Mouse (Mus musculus) G1E (cell line): ENCODE measurements at regions not wholly inside any gene's neighbourhood (a gene's known extent, or its start where the extent isn't known, plus 50 kb on each side); places are given as distances from the start of the nearest gene placed in this dataset.

ENCODE experiments used
- ATAC-seq: 2 replicates; pipeline ENCODE4 v1.8.0; 2016; ENCODE audit warnings: mild to moderate bottlenecking; ENCODE audit not compliant: insufficient number of reproducible peaks, poor library complexity, low FRiP score, severe bottlenecking; ENCODE audit errors: extremely low read depth
- DNase-seq: peaks from one replicate; pipeline ENCODE4 v3.0.0; 2012; ENCODE audit warnings: low spot score
- H3K27me3 ChIP-seq: 2 replicates; pipeline ENCODE4 v1.6.1; 2012; ENCODE audit warnings: mild to moderate bottlenecking, low read length, inconsistent platforms; ENCODE audit not compliant: insufficient read depth
- H3K36me3 ChIP-seq: replicated peaks from 2 replicates; pipeline ENCODE3; 2012; ENCODE audit warnings: mild to moderate bottlenecking, inconsistent platforms
- H3K4me1 ChIP-seq: 2 replicates; pipeline ENCODE4 v1.6.1; 2012; ENCODE audit warnings: low read depth, low read length, inconsistent platforms, mixed read lengths; ENCODE audit not compliant: insufficient read depth
- H3K4me3 ChIP-seq: 2 replicates; pipeline ENCODE4 v1.5.1; 2012; ENCODE audit warnings: low read depth, mild to moderate bottlenecking, inconsistent platforms, low read length, moderate library complexity, mixed read lengths
- H3K9me3 ChIP-seq: replicated peaks from 2 replicates; pipeline ENCODE4 v1.6.1; 2012; ENCODE audit warnings: inconsistent platforms
- CTCF ChIP-seq: IDR thresholded peaks from 2 replicates; pipeline ENCODE4 v1.5.1; 2012; ENCODE audit warnings: low read depth, low read length, inconsistent platforms, mixed read lengths
- GATA1 ChIP-seq: IDR thresholded peaks from 2 replicates; pipeline ENCODE4 v1.6.1; 2012; ENCODE audit warnings: borderline replicate concordance, low read length, inconsistent platforms, mixed read lengths
- GATA2 ChIP-seq: IDR thresholded peaks from 2 replicates; pipeline ENCODE4 v1.6.1; 2012; ENCODE audit warnings: low read depth, low read length, inconsistent platforms, borderline replicate concordance
- POLR2AphosphoS5 ChIP-seq: IDR thresholded peaks from 2 replicates; pipeline ENCODE4 v1.6.1; 2012; ENCODE audit warnings: low read depth, low read length, inconsistent platforms; ENCODE audit not compliant: insufficient replicate concordance
- TAL1 ChIP-seq: conservative IDR thresholded peaks from 2 replicates; pipeline ENCODE4 v1.6.1; 2012; ENCODE audit warnings: low read depth, low read length, inconsistent platforms, mixed read lengths

DNA sequence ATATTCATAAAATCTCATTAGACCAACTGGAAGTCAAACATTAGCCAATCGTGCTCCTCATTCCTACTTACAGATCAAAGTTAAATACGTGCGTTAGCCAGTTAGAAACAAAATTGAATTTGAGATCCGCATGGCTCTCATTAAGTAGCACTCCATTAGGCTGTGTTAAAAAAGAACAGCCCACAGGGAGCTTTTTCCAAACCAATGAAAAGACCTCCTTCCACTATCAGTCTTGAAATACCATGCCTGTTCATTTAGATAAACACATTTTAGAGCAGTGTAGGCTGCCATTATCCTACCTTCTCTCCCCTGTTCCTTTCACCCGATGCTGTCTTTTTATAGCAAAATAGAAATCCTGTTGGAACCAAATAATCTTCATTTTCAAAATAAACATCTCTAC is 261.5 kb upstream of the Ppargc1a start:
- DNase-seq (no peak), ATAC-seq (no peak)
- Histone ChIP-seq H3K27me3 (no peaks in the 10 kb centered on the region), H3K9me3 (peaks cover 17% of the 10 kb centered on the region), H3K36me3 (no peaks in the 10 kb centered on the region), H3K4me1 (no peaks in the 10 kb centered on the region), H3K4me3 (no peak overlapping the region)
- no peak for TF ChIP-seq CTCF
- no peak for TF ChIP-seq TAL1
- TF ChIP-seq GATA2, result no peak
- TF ChIP-seq POLR2AphosphoS5, result no peak
- TF ChIP-seq GATA1, result no peak

- ATAC-seq, result no peak
- Histone ChIP-seq H3K36me3 (no peaks in the 10 kb centered on the region), H3K9me3 (peaks cover 15% of the 10 kb centered on the region), H3K27me3 (no peaks in the 10 kb centered on the region), H3K4me3 (no peak overlapping the region), H3K4me1 (no peaks in the 10 kb centered on the region)
- no peak for DNase-seq
- TF ChIP-seq TAL1 (no peak), POLR2AphosphoS5 (no peak), GATA1 (no peak), CTCF (no peak), GATA2 (no peak)
These were observed 258.7 kb upstream of the Ppargc1a start for GRCm38 (mm10) chr5:51826269-51826668.

GRCm38 (mm10) chr5:51825584-51826088 is 258.1 kb upstream of the Ppargc1a start:
- H3K36me3 ChIP-seq, result no peaks in the 10 kb centered on the region
- no peaks in the 10 kb centered on the region for H3K27me3 ChIP-seq
- TF ChIP-seq CTCF (no peak), TAL1 (no peak), GATA2 (no peak)

GRCm38 (mm10) chr5:51824731-51825130 is 257.2 kb upstream of the Ppargc1a start:
- Histone ChIP-seq H3K27me3 (no peaks in the 10 kb centered on the region), H3K4me1 (no peaks in the 10 kb centered on the region), H3K36me3 (no peaks in the 10 kb centered on the region), H3K4me3 (no peak overlapping the region), H3K9me3 (peaks cover 10% of the 10 kb centered on the region)
- ATAC-seq (no peak), DNase-seq (no peak)
- TF ChIP-seq TAL1 (no peak), POLR2AphosphoS5 (no peak), GATA1 (no peak), GATA2 (no peak), CTCF (no peak)

More at GRCm38 (mm10) chr5:51825584-51826088, 258.1 kb upstream of the Ppargc1a start:
- H3K4me3 ChIP-seq, result no peak overlapping the region
- DNase-seq (no peak), ATAC-seq (no peak)
- no peaks in the 10 kb centered on the region for H3K4me1 ChIP-seq
- peaks cover 14% of the 10 kb centered on the region for H3K9me3 ChIP-seq

DNA sequence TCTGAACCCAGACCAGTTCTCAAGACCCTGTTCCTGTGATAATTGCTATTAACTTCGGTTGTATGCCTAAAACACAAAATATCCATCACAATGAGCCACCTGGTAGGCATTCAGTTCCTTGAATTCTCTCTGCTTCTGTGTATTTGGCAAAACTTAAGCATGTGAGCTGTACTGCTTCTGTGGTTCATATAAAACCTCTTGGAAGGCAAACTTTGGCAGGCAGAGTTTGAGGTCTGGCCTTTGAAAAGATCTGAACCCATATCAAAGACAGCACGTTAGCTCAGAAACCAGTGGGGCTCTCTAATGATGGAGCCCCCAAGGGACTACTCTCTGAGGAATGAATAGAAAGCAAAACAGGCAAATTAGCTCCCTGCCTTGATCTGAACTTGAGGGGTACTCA is 256.1 kb upstream of the Ppargc1a start:
- Histone ChIP-seq H3K4me1 (no peaks in the 10 kb centered on the region), H3K9me3 (peaks cover 7% of the 10 kb centered on the region), H3K4me3 (no peak overlapping the region), H3K27me3 (no peaks in the 10 kb centered on the region), H3K36me3 (no peaks in the 10 kb centered on the region)
- TF ChIP-seq GATA1 (no peak), TAL1 (no peak), CTCF (no peak), POLR2AphosphoS5 (no peak)
- ATAC-seq, result no peak
- DNase-seq, result no peak

GRCm38 (mm10) chr5:51816258-51816657 is 248.7 kb upstream of the Ppargc1a start:
- Histone ChIP-seq H3K4me1 (no peaks in the 10 kb centered on the region), H3K9me3 (no peaks in the 10 kb centered on the region; the same call in 1 of the 2 replicates), H3K4me3 (no peak overlapping the region), H3K27me3 (no peaks in the 10 kb centered on the region), H3K36me3 (no peaks in the 10 kb centered on the region)
- TF ChIP-seq CTCF (no peak), POLR2AphosphoS5 (no peak), GATA2 (no peak), GATA1 (no peak), TAL1 (no peak)
- DNase-seq, result no peak
- ATAC-seq, result no peak

DNA sequence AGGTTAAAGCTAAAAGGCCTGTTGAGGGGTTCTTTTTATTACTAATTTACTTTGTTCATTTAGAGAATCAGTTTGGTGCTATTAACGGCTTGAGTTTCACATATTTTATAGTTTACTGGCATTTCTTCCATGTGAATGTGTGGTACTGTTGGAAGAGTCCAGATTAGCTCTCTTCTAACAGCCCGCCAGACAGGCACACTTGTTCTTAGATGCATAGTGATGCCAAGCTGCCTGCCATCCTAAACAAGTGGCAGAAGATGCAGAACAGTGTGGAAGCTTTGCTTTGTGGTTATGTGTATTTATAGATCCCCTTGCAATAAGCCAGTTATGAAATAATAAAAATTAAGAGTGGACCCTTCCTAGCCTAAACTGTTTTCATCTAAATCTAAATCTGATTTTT is 244.2 kb upstream of the Ppargc1a start:
- Histone ChIP-seq H3K9me3 (peaks cover 3% of the 10 kb centered on the region), H3K4me3 (no peak overlapping the region), H3K36me3 (no peaks in the 10 kb centered on the region), H3K4me1 (no peaks in the 10 kb centered on the region), H3K27me3 (no peaks in the 10 kb centered on the region)
- ATAC-seq (no peak), DNase-seq (no peak)
- TF ChIP-seq GATA2, result no peak
- no peak for TF ChIP-seq CTCF
- TF ChIP-seq GATA1, result no peak
- no peak for TF ChIP-seq POLR2AphosphoS5
- no peak for TF ChIP-seq TAL1
